Mouse (Mus musculus) testis, adult 2 months (tissue): ENCODE measurements around the gene Ltbp1.

Experiments
- CTCF ChIP-seq: fragments of 200-500 bp; IDR thresholded peaks from 2 replicates; pipeline ENCODE4 v1.5.1; 2012; ENCODE audit warnings: low read depth, mild to moderate bottlenecking, inconsistent platforms, low read length, moderate library complexity; ENCODE audit not compliant: control insufficient read depth, insufficient read depth, insufficient replicate concordance
- POLR2A ChIP-seq: fragments of 200-500 bp; IDR thresholded peaks from 2 replicates; pipeline ENCODE4 v1.6.1; 2012; ENCODE audit warnings: low read depth, mild to moderate bottlenecking, inconsistent platforms, low read length, moderate library complexity; ENCODE audit not compliant: control insufficient read depth

GRCm38 (mm10) chr17:74975192-74975591, 30.2 kb upstream of the Ltbp1 start:
- TF ChIP-seq POLR2A (no peak), CTCF (no peak)
